In the genomic region with DNA sequence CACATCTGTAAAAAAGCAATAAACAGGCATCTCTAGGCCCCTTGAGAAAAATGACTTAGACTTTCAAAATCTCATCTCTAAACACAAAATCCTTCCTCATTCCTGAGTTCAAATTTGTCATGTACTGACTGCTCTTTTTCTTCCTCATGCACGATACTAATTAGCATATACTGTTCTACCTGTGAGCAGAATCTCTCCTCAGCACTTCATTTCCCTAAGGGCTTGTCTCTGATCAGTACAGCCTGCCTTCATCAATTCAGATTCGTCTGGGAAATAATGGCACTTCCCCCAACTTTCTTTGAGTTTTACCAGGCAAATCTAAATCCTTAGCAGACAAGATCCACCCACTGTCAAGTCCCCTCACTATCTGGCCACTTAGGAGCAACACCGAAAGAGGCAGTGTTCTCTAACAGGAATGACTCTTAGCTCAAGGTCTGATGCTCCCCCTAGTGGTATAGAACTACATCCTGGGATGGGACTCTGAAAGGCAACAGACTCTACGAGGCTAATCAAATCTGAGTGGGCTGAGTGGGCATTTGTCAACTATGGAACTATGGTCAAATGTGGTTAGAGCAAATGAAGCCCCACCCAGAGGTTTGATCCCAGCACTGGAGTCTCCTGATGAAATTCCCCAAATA, we compare ENCODE assay signal across 9 mouse cellular contexts.
DNase-seq lines count a peak whose midpoint lies in the region; ATAC-seq and TF ChIP-seq lines count a peak whose summit lies in the region.
"Had no signal": no experiment of that assay in that cellular context is flagged by ENCODE, and none has a peak within 500 bp of the region (broad histone marks: within the 10 kb centered on the region; RNA-seq: fewer than 3 reads in every experiment).

No protein-coding gene starts in this region.

- in situ Hi-C loops in Patski (cut with MboI; ENCODE audit: low pct_unique_long_range_greater_than_20kb), result loop anchor here (5.0 kb wide), 1 partner anchor 102 kb away; no protein-coding TSS in a partner anchor

- ATAC-seq in Patski, result peak; percentile 95
- ATAC-seq in common myeloid progenitor, adult 5-6 weeks (replicated peaks; ENCODE audit: low read depth, poor library complexity, severe bottlenecking), result peak; percentile 98
- peak; percentile 79 for ATAC-seq in liver, embryonic 14.5 days (ENCODE audit: insufficient read depth)

- POLR2A ChIA-PET in Patski (lab: Charles Lee), result no interaction called here

- no peak overlapping the region for H3K4me3 ChIP-seq in liver, embryonic 14.5 days (ENCODE audit: insufficient read depth in 1 of 2, low read depth in 2 of 2, low read length in 2 of 2)
- H3K4me3 ChIP-seq: hindbrain, embryonic 15.5 days had no signal

- H3K4me1 ChIP-seq in liver, embryonic 14.5 days (replicated peaks; ENCODE audit: control insufficient read depth in 2 of 2, insufficient read depth in 2 of 2, low read length in 1 of 2), result peaks cover 0 to 3% of the 10 kb centered on the region in 2 experiments; a peak in 3 of 4 replicates
- H3K4me1 ChIP-seq: hindbrain, embryonic 15.5 days had no signal

- H3K4me2 ChIP-seq in liver, embryonic 14.5 days (ENCODE audit: low read depth), result no peak overlapping the region
- H3K4me2 ChIP-seq: hindbrain, embryonic 15.5 days had no signal

- 19% methylated on average over 4 of the region's 4 CpGs for WGBS in liver, embryonic 14.5 days (ENCODE audit: insufficient replicate concordance)

- peak; percentile 86 for TF ChIP-seq CTCF in Patski (IDR thresholded peaks at IDR 0.05)
- TF ChIP-seq CTCF in liver, embryonic 14.5 days (IDR thresholded peaks at IDR 0.05; ENCODE audit: low read depth), result peak; percentile 93

- H3K27me3 ChIP-seq in Patski, result no peaks in the 10 kb centered on the region
- H3K27me3 ChIP-seq in liver, embryonic 14.5 days (ENCODE audit: control insufficient read depth, insufficient read depth, low read length), result no peaks in the 10 kb centered on the region
- H3K27me3 ChIP-seq: hindbrain, embryonic 15.5 days had no signal

- no peaks in the 10 kb centered on the region for H3K9me3 ChIP-seq in liver, embryonic 14.5 days (ENCODE audit: control insufficient read depth, low read length)
- H3K9me3 ChIP-seq: hindbrain, embryonic 15.5 days had no signal

- CTCF ChIA-PET in Patski (lab: Charles Lee), result interaction anchor here (0.7 to 2.2 kb wide), 7 partner anchors 9 to 96 kb away, joined by 3 to 8 read pairs (median 3); no protein-coding TSS in a partner anchor

- no peak overlapping the region for H3K27ac ChIP-seq in liver, embryonic 14.5 days
- H3K27ac ChIP-seq: hindbrain, embryonic 15.5 days had no signal

- H3K9ac ChIP-seq in liver, embryonic 14.5 days (replicated peaks), result no peak overlapping the region
- H3K9ac ChIP-seq: hindbrain, embryonic 15.5 days had no signal

- TF ChIP-seq EP300 in liver, embryonic 14.5 days (IDR thresholded peaks at IDR 0.05; ENCODE audit: low read depth), result no peak

- H3K36me3 ChIP-seq in liver, embryonic 14.5 days (replicated peaks; ENCODE audit: control insufficient read depth, insufficient read depth, low read depth), result no peaks in the 10 kb centered on the region; the same call in none of the 2 replicates

- peak; percentile 84 for DNase-seq in CD4-positive, CD25-positive, alpha-beta regulatory T cell, adult 2 months (ENCODE audit: low read depth, low spot score)
- no peak for DNase-seq in Patski (ENCODE audit: low read depth, low spot score)
- peak; percentile 26 for DNase-seq in gonadal fat pad, adult 2 months (ENCODE audit: low read depth)
- DNase-seq in kidney, adult 18-20 months, result peak; percentile 33
- DNase-seq in liver, embryonic 14.5 days (ENCODE audit: low read depth in 3 of 3, low spot score in 3 of 3), result peak; percentile 53 to 66 (median 61)
- peak; percentile 27 for DNase-seq in neural tube, embryonic 10.5 days (ENCODE audit: extremely low spot score, low spot score)
- peak; percentile 8 to 14 for DNase-seq in urinary bladder, postnatal 36 days (ENCODE audit: low spot score in 2 of 2)
